Mouse (Mus musculus) heart, postnatal 0 days (tissue): ENCODE measurements around the gene Wnt7a.

Experiments
- CTCF ChIP-seq: IDR thresholded peaks from 2 replicates; pipeline ENCODE4 v1.5.1; 2016; ENCODE audit warnings: antibody characterized with exemption, control low read depth, low read depth
- EP300 ChIP-seq: IDR thresholded peaks from 2 replicates; pipeline ENCODE4 v1.6.1; 2016; ENCODE audit warnings: antibody characterized with exemption, low read depth

DNA sequence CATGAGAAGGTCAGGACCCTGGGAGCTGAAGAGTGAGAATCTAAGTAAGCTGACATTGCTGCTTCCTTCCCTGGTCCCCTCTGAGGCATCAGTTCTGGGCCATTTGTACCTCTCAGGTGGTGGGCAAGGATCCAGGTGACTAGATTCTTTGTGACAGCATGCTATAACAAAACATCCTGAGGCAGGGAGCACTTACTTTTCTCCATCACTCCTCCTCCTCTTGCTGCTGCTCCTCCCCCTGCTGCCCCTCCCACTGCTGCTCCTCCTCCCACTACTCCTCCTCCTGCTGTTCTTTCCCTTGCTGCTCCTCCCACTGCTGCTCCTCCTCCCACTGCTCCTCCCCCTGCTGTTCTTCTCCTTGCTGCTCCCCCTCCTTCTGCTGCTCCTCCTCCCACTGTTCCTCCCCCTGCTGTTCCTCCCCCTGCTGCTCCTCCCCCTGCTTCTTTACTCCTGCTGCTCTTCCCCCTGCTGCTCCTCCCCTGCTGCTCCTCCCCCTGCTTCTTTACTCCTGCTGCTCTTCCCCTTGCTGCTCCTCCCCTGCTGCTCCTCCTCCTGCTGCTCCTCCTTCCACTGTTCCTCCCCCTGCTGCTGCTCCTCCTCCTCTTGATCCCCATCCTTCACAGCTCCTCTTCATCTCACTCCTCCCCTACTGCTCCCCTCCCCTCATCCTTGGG is 39.1 kb downstream of the Wnt7a start:
- TF ChIP-seq CTCF (no peak), EP300 (no peak)
